In the genomic region with DNA sequence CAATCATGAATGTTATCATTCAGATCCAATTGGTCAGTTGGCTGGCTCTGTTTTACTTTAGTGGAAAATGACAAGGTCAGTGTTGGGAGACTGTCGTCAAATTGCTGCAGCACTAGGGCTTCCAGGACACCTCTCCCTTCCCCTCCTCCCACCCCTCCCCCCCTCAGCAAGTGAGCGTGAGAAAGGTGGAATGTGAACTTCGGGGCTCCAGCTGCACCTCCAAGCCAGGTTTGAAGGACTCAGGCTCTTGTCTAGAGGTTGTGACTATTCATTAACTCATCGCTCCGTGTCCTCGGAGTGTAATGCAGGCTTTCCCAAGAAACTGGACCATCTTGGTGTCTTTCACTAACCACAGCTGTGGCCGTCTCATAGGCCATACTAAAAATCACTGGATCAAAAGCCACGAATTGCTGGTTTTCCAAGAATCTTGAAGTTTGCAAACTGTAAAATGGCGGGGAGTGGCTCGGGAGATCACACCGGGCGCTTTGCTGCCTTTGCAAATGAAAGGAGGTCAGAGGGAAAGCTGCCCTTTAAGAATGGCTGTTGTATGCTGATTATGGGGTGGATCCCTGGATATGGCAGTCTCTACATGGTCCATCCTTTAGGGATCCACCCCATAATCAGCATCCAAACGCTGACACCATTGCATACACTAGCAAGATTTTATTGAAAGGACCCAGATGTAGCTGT, we compare ENCODE assay signal across 19 mouse cellular contexts.
"Had no signal": no experiment of that assay in that cellular context is flagged by ENCODE, and none has a peak within 500 bp of the region (broad histone marks: within the 10 kb centered on the region; RNA-seq: fewer than 3 reads in every experiment).

No protein-coding gene starts in this region.

- H3K27ac ChIP-seq: limb, embryonic 12.5 days; limb, embryonic 15.5 days; liver, embryonic 14.5 days; macrophage; midbrain, embryonic 12.5 days; neural tube, embryonic 12.5 days; neural tube, embryonic 15.5 days had no signal

- ATAC-seq: liver, postnatal 0 days; lung, postnatal 0 days; midbrain, embryonic 15.5 days had no signal

- H3K36me3 ChIP-seq: limb, embryonic 12.5 days; limb, embryonic 15.5 days; midbrain, embryonic 12.5 days; midbrain, embryonic 15.5 days; neural tube, embryonic 12.5 days; neural tube, embryonic 15.5 days had no signal

- H3K27me3 ChIP-seq: limb, embryonic 12.5 days; limb, embryonic 15.5 days; midbrain, embryonic 12.5 days; midbrain, embryonic 15.5 days; neural tube, embryonic 12.5 days; neural tube, embryonic 15.5 days had no signal

- H3K4me3 ChIP-seq: limb, embryonic 12.5 days; limb, embryonic 15.5 days; midbrain, embryonic 12.5 days; midbrain, embryonic 15.5 days; neural tube, embryonic 12.5 days; neural tube, embryonic 15.5 days had no signal

- H3K9ac ChIP-seq: limb, embryonic 12.5 days; limb, embryonic 15.5 days; liver, embryonic 14.5 days; liver, postnatal 0 days; lung, embryonic 14.5 days; midbrain, embryonic 12.5 days; midbrain, embryonic 15.5 days; neural tube, embryonic 12.5 days; neural tube, embryonic 15.5 days had no signal

- H3K4me2 ChIP-seq: limb, embryonic 12.5 days; limb, embryonic 15.5 days; liver, embryonic 11.5 days; lung, embryonic 14.5 days; midbrain, embryonic 12.5 days; midbrain, embryonic 15.5 days; neural tube, embryonic 12.5 days; neural tube, embryonic 15.5 days had no signal

- H3K4me1 ChIP-seq: limb, embryonic 12.5 days; limb, embryonic 15.5 days; midbrain, embryonic 15.5 days; neural tube, embryonic 12.5 days had no signal

- H3K9me3 ChIP-seq: limb, embryonic 12.5 days; limb, embryonic 15.5 days; midbrain, embryonic 12.5 days; midbrain, embryonic 15.5 days; neural tube, embryonic 12.5 days; neural tube, embryonic 15.5 days had no signal

- DNase-seq: kidney, postnatal 14 days; kidney, postnatal 4 days; left cerebral cortex, postnatal 4 days; liver, postnatal 0 days; lung, embryonic 14.5 days; retina, postnatal 1 day; thymus, adult 18-20 months; thymus, postnatal 14 days; thymus, postnatal 4 days had no signal
